Mouse (Mus musculus): ENCODE results near the gene Gm4177. TPM values are rescaled to one million over a fixed set of nuclear protein-coding genes. Genes with fewer than 3 reads are reported as not detected.

The Gm4177 gene
- not detected for polyA plus RNA-seq (2017; shearing (Covaris generic))

DNA sequence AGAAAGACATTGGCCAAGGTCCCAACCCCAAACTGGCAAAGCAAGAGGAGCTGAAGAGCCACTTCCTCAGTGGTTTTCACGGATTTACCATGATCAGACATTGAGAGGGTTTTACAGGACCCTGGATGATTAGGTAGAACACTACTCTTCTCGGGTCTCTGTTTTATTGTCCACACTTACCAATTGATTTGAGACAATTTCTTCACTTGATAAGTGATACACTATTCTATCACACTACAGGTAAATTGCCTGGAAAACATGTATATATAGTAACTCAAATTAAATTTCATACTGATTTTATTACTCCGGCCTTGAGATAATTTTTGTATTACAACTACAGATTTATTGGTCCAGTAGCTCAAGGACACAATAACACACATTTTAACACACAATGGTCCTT lies at the start of gene Gm4177:
Gm4177 (minus strand) TSS at position 101 of the 400 bp plus-strand sequence.

DNA sequence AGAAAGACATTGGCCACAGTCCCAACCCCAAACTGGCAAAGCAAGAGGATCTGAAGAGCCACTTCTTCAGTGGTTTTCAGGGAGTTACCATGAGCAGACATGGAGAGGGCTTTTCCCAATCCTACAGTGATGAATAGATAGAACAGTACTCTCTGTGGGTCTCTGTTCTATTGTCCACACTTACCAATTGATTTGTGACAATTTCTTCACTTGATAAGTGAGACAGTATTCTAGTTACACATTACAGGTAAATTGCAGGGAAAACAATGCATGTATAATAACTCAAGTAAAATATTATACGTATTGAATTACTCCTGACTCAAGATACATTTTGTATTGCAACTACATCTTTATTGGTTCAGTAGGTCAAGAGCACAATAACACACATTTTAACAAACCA lies 47.6 kb upstream of the Gm4177 start, which contains the start of gene Gm5725:
Gm5725 (minus strand) TSS at position 101 of the 400 bp plus-strand sequence.

DNA sequence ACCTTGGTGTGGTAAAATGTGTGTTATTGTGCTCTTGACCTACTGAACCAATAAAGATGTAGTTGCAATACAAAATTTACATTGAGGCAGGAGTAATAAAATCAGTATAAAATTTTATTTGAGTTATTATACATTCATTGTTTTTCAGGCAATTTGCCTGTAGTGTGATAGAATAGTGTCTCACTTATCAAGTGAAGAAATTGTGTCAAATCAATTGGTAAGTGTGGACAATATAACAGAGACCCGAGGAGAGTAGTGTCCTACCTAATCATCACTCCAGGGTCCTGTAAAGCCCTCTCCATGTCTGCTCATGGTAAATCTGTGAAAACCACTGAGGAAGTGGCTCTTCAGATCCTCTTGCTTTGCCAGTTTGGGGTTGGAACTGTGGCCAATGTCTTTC lies 35.5 kb upstream of the Gm4177 start, which contains the start of gene Vmn1r135:
Vmn1r135 (plus strand) TSS at position 301 of the 400 bp plus-strand sequence.

GRCm38 (mm10) chr7:21761375-21761774 lies 35.2 kb downstream of the Gm4177 start, which contains the start of gene Gm4175:
TSS of gene Gm4175 (minus strand) at chr7:21761475.

Other genes with a start within 250 kb of the Gm4177 start
- not detected for gene Vmn1r132, start 182.6 kb downstream of the Gm4177 start, polyA plus RNA-seq (2017; shearing (Covaris generic))
- gene Gm4175, start 35.3 kb downstream of the Gm4177 start, polyA plus RNA-seq (2017; shearing (Covaris generic)), result not detected
- gene Vmn1r135, start 35.6 kb upstream of the Gm4177 start, polyA plus RNA-seq (2017; shearing (Covaris generic)), result not detected
- not detected for gene Gm5725, start 47.5 kb upstream of the Gm4177 start, polyA plus RNA-seq (2017; shearing (Covaris generic))
- 0.69 TPM for gene Gm5891, start 124.6 kb upstream of the Gm4177 start, polyA plus RNA-seq (2017; shearing (Covaris generic))
- gene Vmn1r137, start 197.9 kb upstream of the Gm4177 start, polyA plus RNA-seq (2017; shearing (Covaris generic)), result not detected
- gene Vmn1r138, start 232.2 kb upstream of the Gm4177 start, polyA plus RNA-seq (2017; shearing (Covaris generic)), result not detected

Measured in effector memory CD4-positive, alpha-beta T cell, adult 7 months (primary cell).